Mouse (Mus musculus): ENCODE measurements around the gene Gm5431. TPM values are rescaled to one million over a fixed set of nuclear protein-coding genes. Genes with fewer than 3 reads are reported as not detected.
"Not testable (repeated sequence)": the region's sequence is repeated elsewhere in the genome, so short reads cannot be mapped to it uniquely, and the experiment has no call there.

Gm5431 gene
- polyA plus RNA-seq, 1 experiment from 2014 or later = 0.13 TPM

GRCm38 (mm10) chr11:48846362-48846761 lies 55.7 kb downstream of the Gm5431 start:
- H3K27ac ChIP-seq (ENCODE audit: low read depth, low read length); H3K4me1 ChIP-seq (ENCODE audit: control insufficient read depth, insufficient read depth, low read length); H3K4me3 ChIP-seq (ENCODE audit: low read depth, low read length); H3K36me3 ChIP-seq (ENCODE audit: control insufficient read depth, insufficient read depth, low read length); H3K27me3 ChIP-seq (replicated peaks; ENCODE audit: control insufficient read depth, insufficient read depth, low read length); ATAC-seq; H3K9me3 ChIP-seq (replicated peaks; ENCODE audit: control insufficient read depth, low read length); DNase-seq (ENCODE audit: low spot score); H3K9ac ChIP-seq (ENCODE audit: low read length); H3K4me2 ChIP-seq (ENCODE audit: low read length): not testable (repeated sequence)
- 78% methylated on average over 2 of the region's 2 CpGs for WGBS

GRCm38 (mm10) chr11:48845244-48845815 lies 56.7 kb downstream of the Gm5431 start:
- no peak overlapping the region for H3K27ac ChIP-seq (ENCODE audit: low read depth, low read length)
- H3K9ac ChIP-seq (ENCODE audit: low read length) = no peak overlapping the region
- no peak overlapping the region for H3K4me2 ChIP-seq (ENCODE audit: low read length)
- no peak overlapping the region for H3K4me3 ChIP-seq (ENCODE audit: low read depth, low read length)
- no peaks in the 10 kb centered on the region for H3K4me1 ChIP-seq (ENCODE audit: control insufficient read depth, insufficient read depth, low read length)
- H3K9me3 ChIP-seq (replicated peaks; ENCODE audit: control insufficient read depth, low read length) = no peaks in the 10 kb centered on the region
- DNase-seq (ENCODE audit: low spot score) = no peak
- H3K27me3 ChIP-seq (replicated peaks; ENCODE audit: control insufficient read depth, insufficient read depth, low read length) = no peaks in the 10 kb centered on the region
- no peaks in the 10 kb centered on the region for H3K36me3 ChIP-seq (ENCODE audit: control insufficient read depth, insufficient read depth, low read length)
- ATAC-seq = no peak
- WGBS = 39% methylated on average over 13 of the region's 13 CpGs

- 53% methylated on average over 6 of the region's 6 CpGs for WGBS
- H3K4me2 ChIP-seq (ENCODE audit: low read length) = no peak overlapping the region
These were observed 57.7 kb downstream of the Gm5431 start for GRCm38 (mm10) chr11:48844309-48844708.

GRCm38 (mm10) chr11:48843202-48843601 lies 58.8 kb downstream of the Gm5431 start:
- ATAC-seq = no peak
- 79% methylated on average over 11 of the region's 11 CpGs for WGBS
- H3K4me1 ChIP-seq (ENCODE audit: control insufficient read depth, insufficient read depth, low read length) = peaks cover 2% of the 10 kb centered on the region; the same call in 1 of the 2 replicates

More at GRCm38 (mm10) chr11:48844309-48844708, 57.7 kb downstream of the Gm5431 start:
- no peak for DNase-seq (ENCODE audit: low spot score)
- H3K36me3 ChIP-seq (ENCODE audit: control insufficient read depth, insufficient read depth, low read length) = no peaks in the 10 kb centered on the region
- no peaks in the 10 kb centered on the region for H3K27me3 ChIP-seq (replicated peaks; ENCODE audit: control insufficient read depth, insufficient read depth, low read length)
- no peak for ATAC-seq
- no peak overlapping the region for H3K4me3 ChIP-seq (ENCODE audit: low read depth, low read length)
- no peaks in the 10 kb centered on the region for H3K4me1 ChIP-seq (ENCODE audit: control insufficient read depth, insufficient read depth, low read length)
- H3K27ac ChIP-seq (ENCODE audit: low read depth, low read length) = no peak overlapping the region
- no peaks in the 10 kb centered on the region for H3K9me3 ChIP-seq (replicated peaks; ENCODE audit: control insufficient read depth, low read length)
- H3K9ac ChIP-seq (ENCODE audit: low read length) = no peak overlapping the region

GRCm38 (mm10) chr11:48842378-48842792 lies 59.6 kb downstream of the Gm5431 start:
- no peak overlapping the region for H3K4me2 ChIP-seq (ENCODE audit: low read length)
- ATAC-seq (no peak), DNase-seq (ENCODE audit: low spot score) (no peak)
- no peaks in the 10 kb centered on the region for H3K9me3 ChIP-seq (replicated peaks; ENCODE audit: control insufficient read depth, low read length)
- H3K27ac ChIP-seq (ENCODE audit: low read depth, low read length) = no peak overlapping the region
- 80% methylated on average over 4 of the region's 4 CpGs for WGBS
- no peak overlapping the region for H3K9ac ChIP-seq (ENCODE audit: low read length)
- H3K4me3 ChIP-seq (ENCODE audit: low read depth, low read length) = no peak overlapping the region
- no peaks in the 10 kb centered on the region for H3K27me3 ChIP-seq (replicated peaks; ENCODE audit: control insufficient read depth, insufficient read depth, low read length)
- peaks cover 4% of the 10 kb centered on the region; the same call in 1 of the 2 replicates for H3K4me1 ChIP-seq (ENCODE audit: control insufficient read depth, insufficient read depth, low read length)
- H3K36me3 ChIP-seq (ENCODE audit: control insufficient read depth, insufficient read depth, low read length) = no peaks in the 10 kb centered on the region

More at GRCm38 (mm10) chr11:48843202-48843601, 58.8 kb downstream of the Gm5431 start:
- Histone ChIP-seq H3K27me3 (replicated peaks; ENCODE audit: control insufficient read depth, insufficient read depth, low read length) (no peaks in the 10 kb centered on the region), H3K9ac (ENCODE audit: low read length) (no peak overlapping the region), H3K9me3 (replicated peaks; ENCODE audit: control insufficient read depth, low read length) (no peaks in the 10 kb centered on the region), H3K4me3 (ENCODE audit: low read depth, low read length) (no peak overlapping the region), H3K27ac (ENCODE audit: low read depth, low read length) (no peak overlapping the region), H3K36me3 (ENCODE audit: control insufficient read depth, insufficient read depth, low read length) (no peaks in the 10 kb centered on the region), H3K4me2 (ENCODE audit: low read length) (no peak overlapping the region)
- DNase-seq (ENCODE audit: low spot score) = no peak

GRCm38 (mm10) chr11:48841213-48841612 lies 60.8 kb downstream of the Gm5431 start:
- WGBS = 90% methylated on average over 5 of the region's 5 CpGs
- Histone ChIP-seq H3K9ac (ENCODE audit: low read length) (no peak overlapping the region), H3K36me3 (ENCODE audit: control insufficient read depth, insufficient read depth, low read length) (no peaks in the 10 kb centered on the region), H3K4me1 (ENCODE audit: control insufficient read depth, insufficient read depth, low read length) (peaks cover 4% of the 10 kb centered on the region; the same call in 1 of the 2 replicates), H3K4me3 (ENCODE audit: low read depth, low read length) (no peak overlapping the region), H3K27me3 (replicated peaks; ENCODE audit: control insufficient read depth, insufficient read depth, low read length) (no peaks in the 10 kb centered on the region), H3K9me3 (replicated peaks; ENCODE audit: control insufficient read depth, low read length) (no peaks in the 10 kb centered on the region), H3K27ac (ENCODE audit: low read depth, low read length) (no peak overlapping the region), H3K4me2 (ENCODE audit: low read length) (no peak overlapping the region)
- no peak for DNase-seq (ENCODE audit: low spot score)
- no peak for ATAC-seq

GRCm38 (mm10) chr11:48840805-48841204 lies 61.2 kb downstream of the Gm5431 start:
- no peak overlapping the region for H3K4me3 ChIP-seq (ENCODE audit: low read depth, low read length)
- H3K27me3 ChIP-seq (replicated peaks; ENCODE audit: control insufficient read depth, insufficient read depth, low read length) = no peaks in the 10 kb centered on the region
- no peak overlapping the region for H3K4me2 ChIP-seq (ENCODE audit: low read length)
- no peak overlapping the region for H3K27ac ChIP-seq (ENCODE audit: low read depth, low read length)
- no peak overlapping the region for H3K9ac ChIP-seq (ENCODE audit: low read length)
- ATAC-seq (no peak), DNase-seq (ENCODE audit: low spot score) (no peak)
- no peaks in the 10 kb centered on the region for H3K9me3 ChIP-seq (replicated peaks; ENCODE audit: control insufficient read depth, low read length)
- H3K36me3 ChIP-seq (ENCODE audit: control insufficient read depth, insufficient read depth, low read length) = no peaks in the 10 kb centered on the region
- peaks cover 4% of the 10 kb centered on the region; the same call in 1 of the 2 replicates for H3K4me1 ChIP-seq (ENCODE audit: control insufficient read depth, insufficient read depth, low read length)

- Histone ChIP-seq H3K27me3 (replicated peaks; ENCODE audit: control insufficient read depth, insufficient read depth, low read length) (0 out of 2 replicates have a peak, but pooled peaks cover 5% of the 10 kb centered on the region), H3K36me3 (ENCODE audit: control insufficient read depth, insufficient read depth, low read length) (no peaks in the 10 kb centered on the region), H3K4me3 (ENCODE audit: low read depth, low read length) (peak overlapping the region; percentile 89; the same call in 1 of the 2 replicates), H3K9me3 (replicated peaks; ENCODE audit: control insufficient read depth, low read length) (no peaks in the 10 kb centered on the region), H3K4me1 (ENCODE audit: control insufficient read depth, insufficient read depth, low read length) (peaks cover 4% of the 10 kb centered on the region; the same call in 1 of the 2 replicates), H3K9ac (ENCODE audit: low read length) (peak overlapping the region; percentile 77; the same call in 1 of the 2 replicates), H3K4me2 (ENCODE audit: low read length) (peak overlapping the region; percentile 86), H3K27ac (ENCODE audit: low read depth, low read length) (no peak overlapping the region)
- ATAC-seq (no peak), DNase-seq (ENCODE audit: low spot score) (peak; percentile 24)
- 69% methylated on average over 10 of the region's 10 CpGs for WGBS
These were observed 62.9 kb downstream of the Gm5431 start for GRCm38 (mm10) chr11:48838879-48839680.
